Mouse (Mus musculus): ENCODE data around the gene Zbtb17. TPM values are rescaled to one million over a fixed set of nuclear protein-coding genes. Genes with fewer than 3 reads are reported as not detected.

Gene Zbtb17
- polyA plus RNA-seq, 2 experiments = 5.1 to 8.7 TPM

GRCm38 (mm10) chr4:141422841-141423240 lies 21.6 kb upstream of the Zbtb17 start:
- no peak for ATAC-seq (ENCODE audit: insufficient read depth)
- no peak for TF ChIP-seq CTCF (IDR thresholded peaks at IDR 0.05; ENCODE audit: low read depth)
- no peak for TF ChIP-seq EP300 (IDR thresholded peaks at IDR 0.05; ENCODE audit: low read depth)
- 60% methylated on average over 5 of the region's 5 CpGs for WGBS (ENCODE audit: insufficient replicate concordance)
- no peak overlapping the region for H3K4me3 ChIP-seq (ENCODE audit: insufficient read depth in 1 of 2, low read depth in 2 of 2, low read length in 2 of 2)
- no peak overlapping the region for H3K9ac ChIP-seq (replicated peaks)
- no peaks in the 10 kb centered on the region for H3K4me1 ChIP-seq (replicated peaks; ENCODE audit: control insufficient read depth in 2 of 2, insufficient read depth in 2 of 2, low read length in 1 of 2)
- no peak for DNase-seq (ENCODE audit: low read depth in 3 of 3, low spot score in 3 of 3)
- H3K9me3 ChIP-seq (ENCODE audit: control insufficient read depth, low read length) = no peaks in the 10 kb centered on the region
- peaks cover 4% of the 10 kb centered on the region for H3K27me3 ChIP-seq (ENCODE audit: control insufficient read depth, insufficient read depth, low read length)
- no peak overlapping the region for H3K4me2 ChIP-seq (ENCODE audit: low read depth)
- no peaks in the 10 kb centered on the region for H3K36me3 ChIP-seq (replicated peaks; ENCODE audit: control insufficient read depth, insufficient read depth, low read depth)
- no peak overlapping the region for H3K27ac ChIP-seq

GRCm38 (mm10) chr4:141423288-141423687 lies 21.2 kb upstream of the Zbtb17 start:
- Histone ChIP-seq H3K9me3 (ENCODE audit: control insufficient read depth, low read length) (no peaks in the 10 kb centered on the region), H3K4me2 (ENCODE audit: low read depth) (no peak overlapping the region), H3K4me1 (replicated peaks; ENCODE audit: control insufficient read depth in 2 of 2, insufficient read depth in 2 of 2, low read length in 1 of 2) (no peaks in the 10 kb centered on the region), H3K27ac (no peak overlapping the region), H3K27me3 (ENCODE audit: control insufficient read depth, insufficient read depth, low read length) (peaks cover 4% of the 10 kb centered on the region), H3K9ac (replicated peaks) (no peak overlapping the region), H3K36me3 (replicated peaks; ENCODE audit: control insufficient read depth, insufficient read depth, low read depth) (no peaks in the 10 kb centered on the region), H3K4me3 (ENCODE audit: insufficient read depth in 1 of 2, low read depth in 2 of 2, low read length in 2 of 2) (no peak overlapping the region)
- DNase-seq (ENCODE audit: low read depth in 3 of 3, low spot score in 3 of 3) (no peak), ATAC-seq (ENCODE audit: insufficient read depth) (no peak)
- TF ChIP-seq EP300 (IDR thresholded peaks at IDR 0.05; ENCODE audit: low read depth) (no peak), CTCF (IDR thresholded peaks at IDR 0.05; ENCODE audit: low read depth) (no peak)
- WGBS (ENCODE audit: insufficient replicate concordance) = 65% methylated on average over 5 of the region's 5 CpGs

GRCm38 (mm10) chr4:141423691-141424431 lies 20.6 kb upstream of the Zbtb17 start:
- Histone ChIP-seq H3K4me1 (replicated peaks; ENCODE audit: control insufficient read depth in 2 of 2, insufficient read depth in 2 of 2, low read length in 1 of 2) (no peaks in the 10 kb centered on the region), H3K36me3 (replicated peaks; ENCODE audit: control insufficient read depth, insufficient read depth, low read depth) (no peaks in the 10 kb centered on the region), H3K27ac (no peak overlapping the region), H3K4me2 (ENCODE audit: low read depth) (no peak overlapping the region), H3K9me3 (ENCODE audit: control insufficient read depth, low read length) (no peaks in the 10 kb centered on the region), H3K9ac (replicated peaks) (no peak overlapping the region), H3K4me3 (ENCODE audit: insufficient read depth in 1 of 2, low read depth in 2 of 2, low read length in 2 of 2) (no peak overlapping the region), H3K27me3 (ENCODE audit: control insufficient read depth, insufficient read depth, low read length) (peaks cover 4% of the 10 kb centered on the region)
- ATAC-seq (ENCODE audit: insufficient read depth) = no peak
- DNase-seq (ENCODE audit: low read depth in 3 of 3, low spot score in 3 of 3) = no peak
- TF ChIP-seq CTCF (IDR thresholded peaks at IDR 0.05; ENCODE audit: low read depth) (no peak), EP300 (IDR thresholded peaks at IDR 0.05; ENCODE audit: low read depth) (no peak)
- 63% methylated on average over 13 of the region's 13 CpGs for WGBS (ENCODE audit: insufficient replicate concordance)

- TF ChIP-seq EP300 (IDR thresholded peaks at IDR 0.05; ENCODE audit: low read depth) (no peak), CTCF (IDR thresholded peaks at IDR 0.05; ENCODE audit: low read depth) (no peak)
- H3K4me1 ChIP-seq (replicated peaks; ENCODE audit: control insufficient read depth in 2 of 2, insufficient read depth in 2 of 2, low read length in 1 of 2) = no peaks in the 10 kb centered on the region
- H3K4me2 ChIP-seq (ENCODE audit: low read depth) = peak overlapping the region; percentile 44
- peaks cover 4% of the 10 kb centered on the region for H3K27me3 ChIP-seq (ENCODE audit: control insufficient read depth, insufficient read depth, low read length)
- ATAC-seq (ENCODE audit: insufficient read depth) = peak; percentile 15; the same call in 1 of the 2 replicates
- no peak overlapping the region for H3K9ac ChIP-seq (replicated peaks)
- 0 out of 4 replicates have a peak overlapping the region, but pooled peaks of 1 of the 2 experiments have one; percentile 6 for H3K4me3 ChIP-seq (ENCODE audit: insufficient read depth in 1 of 2, low read depth in 2 of 2, low read length in 2 of 2)
- WGBS (ENCODE audit: insufficient replicate concordance) = 6% methylated on average over 36 of the region's 36 CpGs
- H3K9me3 ChIP-seq (ENCODE audit: control insufficient read depth, low read length) = no peaks in the 10 kb centered on the region
- H3K27ac ChIP-seq = no peak overlapping the region
- DNase-seq (ENCODE audit: low read depth in 3 of 3, low spot score in 3 of 3) = no peak
- no peaks in the 10 kb centered on the region for H3K36me3 ChIP-seq (replicated peaks; ENCODE audit: control insufficient read depth, insufficient read depth, low read depth)
Measured at GRCm38 (mm10) chr4:141425484-141426479, 18.7 kb upstream of the Zbtb17 start.
